Mouse (Mus musculus) C2C12 (cell line): ENCODE measurements around the gene Osbpl5. TPM values are rescaled to one million over a fixed set of nuclear protein-coding genes. Genes with fewer than 3 reads are reported as not detected.

Source experiments
- H3K27me3 ChIP-seq: one replicate; pipeline ENCODE4 v1.6.1; 2011; ENCODE audit not compliant: control insufficient read depth, insufficient read depth, insufficient read length
- H3K36me3 ChIP-seq: one replicate; pipeline ENCODE4 v1.6.1; 2011; ENCODE audit not compliant: control insufficient read depth, insufficient read depth
- H3K4me3 ChIP-seq: one replicate; pipeline ENCODE4 v1.5.1; 2011; ENCODE audit warnings: mild to moderate bottlenecking, control low read depth; ENCODE audit not compliant: poor library complexity, insufficient read depth, severe bottlenecking
- H3K79me2 ChIP-seq: one replicate; pipeline ENCODE4 v1.6.1; 2011; ENCODE audit not compliant: control insufficient read depth, insufficient read depth
- H3K79me3 ChIP-seq: one replicate; pipeline ENCODE4 v1.6.1; 2011; ENCODE audit warnings: low read depth, control low read depth
- H3ac ChIP-seq: one replicate; pipeline ENCODE3; 2011; ENCODE audit warnings: low read depth; ENCODE audit not compliant: control insufficient read depth, insufficient read length
- CEBPB ChIP-seq: IDR thresholded peaks from one replicate; pipeline ENCODE4 v1.6.1; 2011; ENCODE audit warnings: low read depth, mild to moderate bottlenecking, control low read depth, moderate library complexity
- CTCF ChIP-seq: IDR thresholded peaks from one replicate; pipeline ENCODE4 v1.5.1; 2011; ENCODE audit not compliant: control insufficient read depth, insufficient read depth, insufficient read length
- FOSL1 ChIP-seq: IDR thresholded peaks from one replicate; pipeline ENCODE4 v1.8.0; 2011; ENCODE audit warnings: mild to moderate bottlenecking, low read length; ENCODE audit not compliant: poor library complexity, insufficient read depth, severe bottlenecking
- MAX ChIP-seq: IDR thresholded peaks from one replicate; pipeline ENCODE4 v1.6.1; 2011; ENCODE audit warnings: mild to moderate bottlenecking, control low read depth
- MYOD1 ChIP-seq: IDR thresholded peaks from one replicate; pipeline ENCODE4 v1.6.1; 2011; ENCODE audit warnings: low read depth; ENCODE audit not compliant: control insufficient read depth, insufficient read length
- MYOG ChIP-seq: IDR thresholded peaks from one replicate; pipeline ENCODE4 v1.6.1; 2011; ENCODE audit not compliant: control insufficient read depth, insufficient read length; ENCODE audit errors: extremely low read depth
- USF1 ChIP-seq: IDR thresholded peaks from one replicate; pipeline ENCODE4 v1.6.1; 2011; ENCODE audit warnings: low read depth, mild to moderate bottlenecking, control low read depth, moderate library complexity
- polyA plus RNA-seq: library from polyadenylated mRNA; unstranded; fragments of >200 nt; fragmentation: generic; extraction: Trizol; gene quantifications from one replicate; pipeline ENCODE4 v1.2.1, GENCODE M21; 2012; ENCODE audit warnings: missing spikeins

Osbpl5 gene
- polyA plus RNA-seq, 1 experiment, result 41.1 TPM

DNA sequence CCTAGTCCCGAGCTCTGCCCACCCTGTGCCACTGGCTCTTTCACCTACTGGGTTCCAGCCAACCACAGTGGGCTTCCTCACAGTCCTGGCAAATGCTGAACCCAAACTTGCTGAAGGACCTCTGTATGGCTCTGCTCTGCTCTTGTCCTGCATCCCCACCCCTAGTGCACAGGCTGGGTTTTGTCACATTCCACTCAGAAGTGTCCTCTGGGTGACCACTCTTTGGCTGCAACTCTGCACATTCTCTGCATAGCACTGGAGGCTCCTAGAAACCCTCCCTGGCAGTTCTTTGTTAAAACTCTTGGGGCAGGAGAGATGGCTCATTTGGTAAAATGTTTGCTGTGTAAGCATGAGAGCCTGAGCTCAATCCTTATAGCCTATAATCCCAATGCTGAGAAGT lies 39.0 kb downstream of the Osbpl5 start:
- TF ChIP-seq MYOG (no peak), FOSL1 (no peak), MAX (no peak), USF1 (no peak), CTCF (no peak), MYOD1 (no peak), CEBPB (no peak)
- H3K36me3 ChIP-seq, result peaks cover 13% of the 10 kb centered on the region
- no peaks in the 10 kb centered on the region for H3K27me3 ChIP-seq
- H3K79me3 ChIP-seq, result peaks cover 1% of the 10 kb centered on the region
- H3K79me2 ChIP-seq, result peaks cover 5% of the 10 kb centered on the region
- no peak overlapping the region for H3ac ChIP-seq
- H3K4me3 ChIP-seq, result no peak overlapping the region

DNA sequence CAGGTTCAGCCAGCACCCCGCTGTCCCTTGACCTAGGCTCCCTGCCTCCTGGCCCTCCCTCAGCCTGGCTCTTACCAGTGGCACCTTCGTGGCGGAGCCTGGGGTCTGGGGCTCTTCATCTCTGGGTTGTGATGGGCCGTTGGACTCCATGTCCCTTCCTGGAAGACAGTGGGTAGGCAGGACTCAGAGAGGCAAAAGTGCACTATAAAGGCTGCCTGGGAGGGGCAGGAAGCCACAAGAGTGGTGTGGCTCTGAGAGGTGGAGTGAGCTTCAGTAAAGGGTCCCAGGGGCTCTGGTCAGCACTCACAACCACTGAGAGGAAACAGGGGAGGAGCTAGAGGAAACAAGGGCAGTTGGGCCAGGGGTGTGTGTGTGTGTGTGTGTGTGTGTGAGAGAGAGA lies 43.4 kb downstream of the Osbpl5 start:
- Histone ChIP-seq H3K4me3 (no peak overlapping the region), H3K36me3 (peaks cover 31% of the 10 kb centered on the region), H3ac (no peak overlapping the region), H3K27me3 (no peaks in the 10 kb centered on the region), H3K79me2 (peaks cover 1% of the 10 kb centered on the region), H3K79me3 (no peaks in the 10 kb centered on the region)
- TF ChIP-seq CEBPB (no peak), FOSL1 (no peak), CTCF (no peak), MYOG (no peak), MAX (no peak), USF1 (no peak), MYOD1 (no peak)

DNA sequence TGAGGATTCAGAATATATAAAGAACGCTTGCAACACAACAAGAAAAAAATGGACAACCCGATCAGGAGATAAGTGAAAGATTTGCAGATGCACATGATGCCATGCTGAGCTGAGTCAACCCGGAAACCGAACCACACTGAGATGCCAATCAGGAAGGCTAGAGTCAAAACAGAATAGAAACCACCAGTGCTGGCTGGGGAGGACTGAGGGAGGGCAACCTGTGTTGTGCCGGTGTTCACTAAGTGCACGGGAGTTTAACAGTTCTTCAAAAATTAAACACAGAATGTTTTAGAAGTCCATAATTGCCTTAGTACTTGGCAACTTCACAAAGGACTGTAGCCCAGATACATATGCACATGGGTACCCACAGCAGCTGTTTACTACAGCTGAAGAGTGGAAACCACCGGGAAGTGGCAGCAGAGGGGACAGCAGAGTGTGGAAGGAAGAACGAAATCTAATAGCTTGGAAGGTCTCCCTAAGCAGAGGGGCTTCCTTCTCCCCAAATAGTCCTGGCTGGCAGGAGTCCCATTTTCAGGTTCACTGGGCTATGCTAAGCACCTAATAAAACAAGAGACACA lies 43.9 kb downstream of the Osbpl5 start:
- Histone ChIP-seq H3K4me3 (no peak overlapping the region), H3K79me2 (no peaks in the 10 kb centered on the region), H3K27me3 (no peaks in the 10 kb centered on the region), H3K36me3 (peaks cover 33% of the 10 kb centered on the region), H3K79me3 (no peaks in the 10 kb centered on the region), H3ac (no peak overlapping the region)
- no peak for TF ChIP-seq MAX
- no peak for TF ChIP-seq MYOD1
- TF ChIP-seq CEBPB, result no peak
- no peak for TF ChIP-seq CTCF
- TF ChIP-seq FOSL1, result no peak
- TF ChIP-seq USF1, result no peak
- no peak for TF ChIP-seq MYOG

DNA sequence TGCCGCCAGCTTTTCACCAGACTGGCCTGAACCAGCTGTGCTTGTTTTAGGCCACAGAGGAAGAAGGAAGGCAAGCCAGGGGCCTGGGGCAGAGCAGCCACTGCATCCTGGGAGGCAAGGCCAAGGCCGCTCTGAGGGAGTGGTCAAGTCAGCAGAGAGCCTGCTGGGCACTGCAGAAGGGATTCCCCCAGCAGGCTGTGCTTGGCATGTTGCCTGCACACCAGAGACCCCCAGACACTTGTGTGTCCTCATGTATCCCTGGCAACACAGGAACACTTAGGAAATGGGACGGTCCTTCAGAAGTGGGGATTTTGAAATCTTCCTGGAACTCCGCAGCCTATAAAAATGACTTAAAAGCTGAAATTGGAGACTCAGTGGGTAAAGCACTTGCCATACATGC lies 44.8 kb downstream of the Osbpl5 start:
- peaks cover 33% of the 10 kb centered on the region for H3K36me3 ChIP-seq
- TF ChIP-seq CEBPB (no peak), USF1 (no peak), MYOG (no peak), MAX (no peak), FOSL1 (no peak), CTCF (no peak), MYOD1 (no peak)

DNA sequence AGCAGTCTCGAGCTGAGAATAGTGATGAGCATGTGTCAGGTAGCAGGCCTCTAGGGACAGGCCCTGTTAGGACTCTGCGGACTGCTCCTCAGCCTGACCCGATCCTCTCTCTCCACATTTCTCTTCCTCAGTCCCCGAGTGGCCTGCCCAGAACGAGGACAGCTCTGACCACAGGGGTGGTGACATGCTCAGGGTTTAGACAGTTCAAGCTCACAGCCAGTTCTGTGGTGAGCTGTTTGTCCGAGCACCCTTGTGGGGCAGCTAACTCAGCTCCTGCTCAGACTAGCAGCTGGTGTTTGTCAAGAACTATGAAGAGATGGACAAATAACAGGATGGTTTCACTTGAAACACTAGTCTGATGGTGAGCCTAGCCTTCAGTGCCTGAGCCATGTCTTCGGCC lies 45.4 kb downstream of the Osbpl5 start:
- Histone ChIP-seq H3K27me3 (no peaks in the 10 kb centered on the region), H3K79me2 (no peaks in the 10 kb centered on the region), H3K4me3 (no peak overlapping the region), H3ac (no peak overlapping the region), H3K79me3 (no peaks in the 10 kb centered on the region), H3K36me3 (peaks cover 33% of the 10 kb centered on the region)
- no peak for TF ChIP-seq MYOD1
- no peak for TF ChIP-seq CEBPB
- TF ChIP-seq MYOG, result no peak
- TF ChIP-seq FOSL1, result no peak
- no peak for TF ChIP-seq MAX
- TF ChIP-seq CTCF, result no peak
- no peak for TF ChIP-seq USF1

More for the DNA sequence above, 44.8 kb downstream of the Osbpl5 start:
- Histone ChIP-seq H3K79me3 (no peaks in the 10 kb centered on the region), H3K27me3 (no peaks in the 10 kb centered on the region), H3K79me2 (no peaks in the 10 kb centered on the region), H3ac (no peak overlapping the region), H3K4me3 (no peak overlapping the region)

DNA sequence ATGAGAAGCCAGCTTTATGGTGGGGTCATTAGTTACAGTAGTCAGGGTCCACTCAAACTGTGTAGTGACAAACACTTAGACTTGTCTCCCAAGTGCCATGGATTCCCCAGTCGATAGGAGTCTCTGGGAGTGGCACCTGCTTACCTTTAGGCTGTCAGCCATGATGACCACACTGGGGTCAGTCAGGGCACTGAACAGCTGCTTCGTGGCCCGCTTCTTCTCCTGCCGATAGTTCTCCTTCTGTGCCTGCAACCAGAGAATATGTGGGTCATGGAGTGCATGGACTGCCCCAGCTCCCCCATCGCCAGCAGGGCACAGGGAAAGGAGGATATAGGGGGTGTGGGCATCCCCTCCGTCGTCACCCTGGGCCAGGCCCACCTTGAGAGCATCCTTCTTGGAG lies 47.4 kb downstream of the Osbpl5 start:
- Histone ChIP-seq H3ac (no peak overlapping the region), H3K79me2 (no peaks in the 10 kb centered on the region), H3K79me3 (no peaks in the 10 kb centered on the region), H3K4me3 (no peak overlapping the region), H3K36me3 (peaks cover 37% of the 10 kb centered on the region), H3K27me3 (no peaks in the 10 kb centered on the region)
- TF ChIP-seq CEBPB, result no peak
- TF ChIP-seq MYOD1, result no peak
- no peak for TF ChIP-seq FOSL1
- TF ChIP-seq MAX, result no peak
- TF ChIP-seq CTCF, result no peak
- TF ChIP-seq MYOG, result no peak
- no peak for TF ChIP-seq USF1
